Mouse (Mus musculus): Measurements from ENCODE around the gene Prss33.
"Not testable (repeated sequence)": the region's sequence is repeated elsewhere in the genome, so short reads cannot be mapped to it uniquely, and the experiment has no call there.

Gene Prss33

DNA sequence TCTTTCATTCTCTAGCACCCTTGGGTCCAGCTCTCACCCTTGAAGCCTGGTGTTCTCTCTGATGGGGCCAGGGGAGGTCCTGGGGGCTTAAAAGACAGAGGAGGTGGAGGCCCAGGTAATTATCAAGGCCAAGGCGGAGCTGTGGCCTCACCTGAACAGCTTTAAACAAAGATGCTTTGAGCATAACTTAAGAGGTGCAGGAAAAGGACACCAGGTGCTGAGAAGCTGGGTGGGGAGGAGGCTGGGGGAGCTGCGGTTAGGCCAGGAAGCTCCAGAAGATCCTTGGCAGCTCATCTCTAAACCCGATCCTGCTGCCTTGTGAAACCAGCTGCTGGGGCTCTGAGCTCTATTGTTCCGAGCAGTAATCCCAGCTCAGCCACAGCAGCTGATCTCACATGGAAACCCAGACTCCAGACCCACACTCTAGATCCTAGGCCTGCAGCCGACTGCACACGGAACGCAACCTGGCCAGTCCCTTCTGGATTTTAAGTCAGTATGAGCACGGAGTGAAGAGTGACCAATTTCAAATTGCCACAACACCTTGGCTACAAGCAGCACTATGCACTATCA, at the start of gene Prss33:
TSS of gene Prss33 (minus strand) at position 51 of the 570 bp plus-strand sequence.
- no peak for DNase-seq (ENCODE audit: low read depth, low spot score)

GRCm38 (mm10) chr17:23880576-23880975, 44.7 kb upstream of the Prss33 start, which contains the start of the genes Dcpp1 and Dcpp2:
Dcpp1 (plus strand) TSS chr17:23880876.
Dcpp2 (plus strand) TSS chr17:23880880.
- DNase-seq (ENCODE audit: low read depth, low spot score) = not testable (repeated sequence)

DNA sequence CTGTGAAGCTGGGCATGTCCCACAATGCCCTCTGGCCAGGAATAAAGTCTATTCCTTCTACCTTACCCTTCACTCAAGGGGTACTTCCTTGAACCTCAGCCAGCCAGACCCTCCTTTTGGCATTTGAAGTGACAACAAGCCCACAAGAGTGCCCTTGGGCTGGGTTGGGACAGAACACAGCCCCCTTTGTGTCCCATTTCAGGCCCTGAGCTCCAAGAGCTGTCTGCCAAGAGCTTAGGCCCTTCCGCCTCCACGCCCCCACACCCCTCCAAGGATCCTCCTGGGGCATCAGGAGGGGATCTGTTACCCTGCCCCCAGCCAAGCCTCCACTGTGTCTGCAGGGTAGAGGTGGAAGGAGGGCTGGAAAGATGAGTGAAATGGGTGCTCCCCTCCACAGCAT, 41.3 kb upstream of the Prss33 start:
- DNase-seq (ENCODE audit: low read depth, low spot score) = no peak

DNA sequence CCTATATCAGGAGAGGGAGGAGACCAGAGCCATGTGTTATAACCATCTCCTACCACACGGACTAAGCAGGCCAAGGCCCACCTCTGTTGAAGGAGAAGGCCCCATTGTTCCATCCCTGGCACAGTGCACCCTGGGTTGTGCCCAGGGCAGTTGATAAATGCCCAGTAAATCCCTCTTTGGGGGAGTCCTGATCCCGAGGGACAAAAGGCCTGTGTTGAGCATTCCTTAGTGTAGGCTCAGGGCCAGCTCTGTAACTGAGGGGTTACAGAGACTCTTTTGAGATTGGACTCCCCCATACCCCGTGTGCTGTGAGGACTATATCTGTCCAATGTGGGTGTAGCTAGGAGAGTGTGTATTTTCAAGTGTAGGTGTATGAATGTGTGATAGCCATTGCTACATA, 40.9 kb upstream of the Prss33 start:
- no peak for DNase-seq (ENCODE audit: low read depth, low spot score)

DNA sequence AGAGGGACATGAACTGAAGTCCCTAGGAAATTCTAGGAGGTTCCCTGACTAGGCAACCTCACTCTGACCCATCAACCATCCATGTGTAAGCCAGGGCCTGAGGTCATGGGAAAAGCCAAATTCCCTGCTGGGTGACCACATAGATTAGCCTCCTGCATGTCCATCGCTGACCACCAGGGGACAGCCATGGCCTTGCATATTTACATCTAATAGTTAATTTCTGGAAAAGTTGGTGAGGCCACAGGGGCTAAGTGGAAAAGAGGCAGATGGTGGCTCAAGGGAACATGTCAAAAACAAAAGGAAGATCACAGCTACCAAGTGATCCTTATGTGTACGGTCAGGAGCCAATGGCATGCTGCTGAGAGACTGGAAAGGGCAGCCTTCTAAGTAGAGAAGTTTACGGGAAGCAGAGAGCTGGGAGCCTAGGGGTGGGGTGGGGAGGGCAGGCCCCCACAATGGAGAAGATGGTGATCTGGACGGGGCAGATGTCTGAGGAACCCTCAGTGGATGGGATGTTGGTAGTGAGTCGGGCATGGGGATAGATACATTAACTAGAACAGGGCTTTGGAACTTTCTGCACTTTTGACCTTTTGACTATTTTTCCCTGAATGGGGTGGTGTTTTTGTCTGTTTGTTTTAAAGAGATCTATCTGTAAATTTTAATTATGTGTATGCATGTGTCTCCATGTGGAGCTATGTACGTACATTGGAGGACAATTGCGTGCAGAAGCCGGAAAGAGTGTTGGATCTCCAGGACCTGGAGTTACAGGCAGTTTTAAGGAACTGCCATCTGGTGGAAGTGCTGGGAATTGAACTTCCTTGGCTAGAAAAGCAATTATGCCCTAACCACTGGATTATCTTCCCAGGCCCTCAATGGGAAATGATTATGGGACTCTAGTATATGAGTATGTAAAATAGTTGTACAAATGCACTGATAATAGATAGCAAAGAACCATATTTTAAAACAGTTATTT, 38.3 kb upstream of the Prss33 start:
- peak; percentile 25 for DNase-seq (ENCODE audit: low read depth, low spot score)

DNA sequence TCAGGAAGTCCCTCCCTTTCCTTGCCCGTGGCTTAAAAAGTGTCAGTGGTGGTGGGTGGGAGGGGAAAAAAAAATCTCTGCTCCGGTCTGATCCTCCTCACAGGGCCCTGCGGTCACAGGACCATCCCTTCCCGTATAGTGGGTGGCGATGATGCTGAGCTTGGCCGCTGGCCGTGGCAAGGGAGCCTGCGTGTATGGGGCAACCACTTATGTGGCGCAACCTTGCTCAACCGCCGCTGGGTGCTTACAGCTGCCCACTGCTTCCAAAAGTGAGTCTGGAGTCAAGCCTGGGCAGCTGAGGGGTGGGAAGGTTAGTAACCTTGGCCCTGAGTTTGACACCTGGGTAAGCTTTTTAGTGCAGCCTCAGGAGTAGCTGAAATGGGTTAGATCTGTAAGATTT, 32.7 kb upstream of the Prss33 start:
- no peak for DNase-seq (ENCODE audit: low read depth, low spot score)

GRCm38 (mm10) chr17:23867756-23868155, 31.9 kb upstream of the Prss33 start, which contains the start of gene Prss21:
Prss21 (plus strand) TSS chr17:23868056.
- DNase-seq (ENCODE audit: low read depth, low spot score) = no peak

- no peak for DNase-seq (ENCODE audit: low read depth, low spot score)
Observed at GRCm38 (mm10) chr17:23862926-23863325, 27.1 kb upstream of the Prss33 start.

GRCm38 (mm10) chr17:23857913-23858312, 22.1 kb upstream of the Prss33 start:
- DNase-seq (ENCODE audit: low read depth, low spot score) = no peak

DNA sequence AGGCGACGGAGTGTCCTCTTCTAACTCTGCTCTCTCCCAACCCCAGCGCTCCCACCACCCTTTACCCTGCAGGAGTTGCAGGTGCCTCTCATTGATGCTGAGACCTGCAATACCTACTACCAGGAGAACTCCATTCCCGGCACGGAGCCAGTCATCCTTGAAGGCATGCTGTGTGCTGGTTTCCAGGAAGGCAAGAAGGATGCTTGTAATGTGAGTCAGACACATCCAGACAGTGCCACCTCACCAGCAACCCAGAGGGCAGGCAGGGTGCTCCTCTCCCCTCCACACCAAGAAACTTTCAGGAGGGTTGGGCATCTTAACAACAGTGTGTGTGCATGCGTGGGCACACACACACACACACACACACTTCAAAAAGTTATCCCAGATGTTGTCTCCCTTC, 21.3 kb upstream of the Prss33 start:
- DNase-seq (ENCODE audit: low read depth, low spot score) = no peak

GRCm38 (mm10) chr17:23854229-23854765, 18.4 kb upstream of the Prss33 start:
- no peak for DNase-seq (ENCODE audit: low read depth, low spot score)

GRCm38 (mm10) chr17:23853292-23853691, 17.4 kb upstream of the Prss33 start:
- DNase-seq (ENCODE audit: low read depth, low spot score) = no peak

- peak; percentile 44 for DNase-seq (ENCODE audit: low read depth, low spot score)
Observed at GRCm38 (mm10) chr17:23850853-23851749, 15.2 kb upstream of the Prss33 start.

DNA sequence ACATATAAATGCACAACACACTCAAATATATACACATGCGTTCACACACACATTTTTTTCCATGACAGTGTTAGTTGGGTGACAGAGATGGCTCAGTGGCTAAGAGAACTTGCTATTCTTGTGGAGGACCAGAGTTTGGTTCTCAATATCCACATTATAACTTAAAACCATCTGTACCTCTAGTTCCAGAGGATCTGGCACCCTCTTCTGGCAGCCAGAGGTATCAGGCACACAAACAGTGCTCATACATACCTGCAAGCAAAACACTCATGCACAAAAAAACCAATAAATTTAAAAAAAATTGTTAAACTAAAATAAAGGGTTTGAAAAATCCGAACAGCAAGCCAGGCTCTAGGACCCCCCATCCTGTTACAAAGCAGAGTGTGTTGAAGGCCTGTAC, 14.2 kb upstream of the Prss33 start:
- DNase-seq (ENCODE audit: low read depth, low spot score) = no peak

DNA sequence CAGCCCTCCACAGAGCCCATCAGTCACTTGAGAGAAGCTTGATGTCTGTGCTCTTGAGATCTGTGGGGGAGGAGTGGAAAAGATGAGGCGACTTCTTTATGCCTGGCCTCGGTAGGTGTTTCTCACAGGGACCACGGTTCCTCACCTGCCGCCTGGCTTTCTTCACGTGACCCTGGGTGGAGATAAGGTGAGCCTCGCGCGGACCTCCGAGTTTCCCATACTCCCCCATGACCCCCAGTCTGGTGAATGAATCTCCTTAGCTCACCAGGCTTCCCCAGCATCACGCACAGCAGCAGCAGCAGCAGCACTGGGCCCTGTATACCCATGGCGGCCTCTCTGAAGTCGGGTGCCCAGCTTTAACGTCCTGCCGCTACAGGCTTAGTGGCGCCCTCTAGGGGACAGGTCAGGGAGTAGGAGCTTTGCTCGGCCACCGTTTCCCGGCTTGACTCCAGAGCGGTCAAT, 8.0 kb upstream of the Prss33 start, which contains the start of the genes Prss32 and Prss41:
TSS of gene Prss32 (plus strand) at position 44 of the 462 bp plus-strand sequence.
TSS of gene Prss41 (minus strand) at position 361 of the 462 bp plus-strand sequence.
- no peak for DNase-seq (ENCODE audit: low read depth, low spot score)

GRCm38 (mm10) chr17:23843141-23843811, 7.4 kb upstream of the Prss33 start:
- DNase-seq (ENCODE audit: low read depth, low spot score) = no peak

DNA sequence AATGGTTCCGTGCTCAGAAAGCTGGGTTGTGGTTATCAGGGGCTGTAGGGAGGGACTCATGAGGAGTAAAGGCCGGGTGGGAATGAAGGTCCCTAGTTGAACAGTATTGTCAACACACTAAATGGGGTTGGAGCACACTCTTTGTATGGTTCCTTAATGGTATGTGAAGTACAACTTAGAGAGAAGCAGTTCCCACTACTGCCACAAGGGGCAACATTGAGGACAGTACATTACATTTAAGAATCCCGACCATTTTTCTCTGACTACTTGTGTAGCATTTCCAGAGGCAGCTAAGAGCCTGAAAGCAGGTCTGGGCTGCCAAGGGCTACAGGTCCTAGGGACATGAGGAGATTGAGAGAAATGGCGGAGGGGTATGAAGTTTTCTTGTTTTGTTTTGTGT, 5.3 kb upstream of the Prss33 start:
- no peak for DNase-seq (ENCODE audit: low read depth, low spot score)

- DNase-seq (ENCODE audit: low read depth, low spot score) = no peak
Observed at GRCm38 (mm10) chr17:23831201-23831600, 4.7 kb downstream of the Prss33 start.

- DNase-seq (ENCODE audit: low read depth, low spot score) = peak; percentile 80
Observed at GRCm38 (mm10) chr17:23829064-23829619, 6.7 kb downstream of the Prss33 start, which contains the start of gene Elob. Elob (minus strand) TSS chr17:23829136.
